Mouse (Mus musculus) E14TG2a.4 (cell line): ENCODE results near the gene Hrct1.

Experiments used
- CTCF ChIP-seq: conservative IDR thresholded peaks from 2 replicates; pipeline ENCODE4 v1.5.1; 2014; ENCODE audit warnings: low read length
- NANOG ChIP-seq: IDR thresholded peaks from 2 replicates; pipeline ENCODE4 v1.6.1; 2014; ENCODE audit warnings: borderline replicate concordance, low read length, mixed read lengths
- POU5F1 ChIP-seq: IDR thresholded peaks from 2 replicates; pipeline ENCODE4 v1.6.1; 2014; ENCODE audit warnings: low read length, borderline replicate concordance

- no peak for TF ChIP-seq CTCF
- TF ChIP-seq NANOG = no peak
- TF ChIP-seq POU5F1 = no peak
Measured at GRCm38 (mm10) chr4:43742637-43743036, 15.6 kb downstream of the Hrct1 start.
